8 mouse cellular contexts compared by ENCODE assay signal in the genomic region with DNA sequence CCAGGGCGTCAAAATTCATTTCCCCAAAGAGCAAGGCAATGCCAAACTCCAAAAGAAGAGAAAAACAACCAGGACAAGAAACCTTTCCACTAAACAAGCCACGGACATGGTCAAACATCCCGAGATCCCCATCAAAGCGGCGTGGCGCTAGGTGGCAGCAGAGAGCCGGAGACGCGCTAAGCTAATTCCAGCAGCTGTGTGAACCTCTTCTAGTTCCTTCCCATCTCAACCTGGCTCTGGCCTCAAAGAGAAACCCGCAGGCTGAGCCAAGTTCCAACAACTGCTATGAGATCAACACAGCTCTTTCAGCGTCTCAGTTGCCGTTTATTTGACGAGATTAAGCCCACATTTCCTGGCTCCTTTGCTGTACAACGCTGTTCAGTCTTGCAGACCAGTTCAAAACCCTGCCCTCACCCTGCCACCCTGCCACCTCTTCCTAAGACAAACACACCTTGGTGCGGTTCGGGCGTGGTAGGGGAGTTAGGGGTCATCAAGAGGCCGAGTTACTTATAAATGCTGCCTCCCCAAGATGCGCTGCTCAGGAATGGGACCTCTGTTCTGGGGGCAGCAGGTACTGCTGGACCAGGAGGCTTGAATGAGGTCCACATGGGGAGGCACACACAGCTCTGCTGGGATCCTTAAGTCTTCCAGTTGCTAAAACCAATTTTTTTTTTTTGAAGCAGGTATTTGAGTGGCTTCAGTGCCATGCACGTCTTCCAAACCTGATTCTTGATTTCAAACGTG. TPM values are rescaled to one million over a fixed set of nuclear protein-coding genes. Genes with fewer than 3 reads are reported as not detected.
DNase-seq lines count a peak whose midpoint lies in the region; ATAC-seq and TF ChIP-seq lines count a peak whose summit lies in the region.

No protein-coding gene starts in this region.

- peak; percentile 96 for TF ChIP-seq CTCF in intestine, postnatal 0 days (IDR thresholded peaks at IDR 0.05; ENCODE audit: low read depth)

- H3K4me2 ChIP-seq in heart, embryonic 11.5 days = no peak overlapping the region
- peak overlapping the region; percentile 35; the same call in 1 of the 2 replicates for H3K4me2 ChIP-seq in intestine, postnatal 0 days (replicated peaks; ENCODE audit: low read depth)
- no peak overlapping the region for H3K4me2 ChIP-seq in midbrain, embryonic 16.5 days (ENCODE audit: low read length)

- intact Hi-C loops in left cerebral cortex, postnatal 4 days (cut with DNase I) = loop anchor here (10.0 kb wide), 1 partner anchor 1926 kb away; no protein-coding TSS in a partner anchor

- no peak overlapping the region for H3K9ac ChIP-seq in heart, embryonic 11.5 days (ENCODE audit: low read depth, low read length)
- H3K9ac ChIP-seq in intestine, postnatal 0 days (ENCODE audit: low read depth, low read length) = no peak overlapping the region
- no peak overlapping the region for H3K9ac ChIP-seq in midbrain, embryonic 16.5 days (ENCODE audit: low read depth, low read length)

- ATAC-seq in heart, embryonic 11.5 days (replicated peaks; ENCODE audit: insufficient number of reproducible peaks, low FRiP score, low TSS enrichment) = no peak
- 0 out of 2 replicates have a peak, but pooled peaks have one; percentile 31 for ATAC-seq in intestine, postnatal 0 days
- peak; percentile 56; the same call in 1 of the 2 replicates for ATAC-seq in midbrain, embryonic 16.5 days

- no peaks in the 10 kb centered on the region for H3K36me3 ChIP-seq in heart, embryonic 11.5 days (ENCODE audit: control insufficient read depth, insufficient read depth, low read length)
- H3K36me3 ChIP-seq in intestine, postnatal 0 days (ENCODE audit: control insufficient read depth, insufficient read depth) = no peaks in the 10 kb centered on the region
- no peaks in the 10 kb centered on the region for H3K36me3 ChIP-seq in midbrain, embryonic 16.5 days (ENCODE audit: control insufficient read depth, insufficient read depth, low read length)

- H3K4me3 ChIP-seq in heart, embryonic 11.5 days (ENCODE audit: low read depth, low read length) = no peak overlapping the region
- no peak overlapping the region for H3K4me3 ChIP-seq in intestine, postnatal 0 days (ENCODE audit: low read depth, low read length)
- no peak overlapping the region for H3K4me3 ChIP-seq in midbrain, embryonic 16.5 days (ENCODE audit: low read depth, low read length)

- H3K27me3 ChIP-seq in heart, embryonic 11.5 days (ENCODE audit: control insufficient read depth, insufficient read depth, low read length) = no peaks in the 10 kb centered on the region
- H3K27me3 ChIP-seq in intestine, postnatal 0 days (replicated peaks; ENCODE audit: control insufficient read depth, insufficient read depth, low read length) = no peaks in the 10 kb centered on the region
- H3K27me3 ChIP-seq in midbrain, embryonic 16.5 days (ENCODE audit: control insufficient read depth, insufficient read depth, low read depth, low read length) = peaks cover 2% of the 10 kb centered on the region; the same call in 1 of the 2 replicates

- 22% methylated on average over 21 of the region's 21 CpGs for WGBS in heart, embryonic 11.5 days (ENCODE audit: insufficient replicate concordance)
- WGBS in intestine, postnatal 0 days = 13% methylated on average over 21 of the region's 21 CpGs
- WGBS in midbrain, embryonic 16.5 days = 28% methylated on average over 21 of the region's 21 CpGs

- peak; percentile 61 to 89 for DNase-seq in heart, adult 18-20 months
- peak; percentile 55 for DNase-seq in cerebellum, adult 9-11 months
- DNase-seq in frontal cortex, postnatal 14 days (ENCODE audit: low spot score in 2 of 2) = peak; percentile 67 to 88
- peak; percentile 85 for DNase-seq in left cerebral cortex, postnatal 4 days
- peak; percentile 68 to 84 for DNase-seq in spleen, postnatal 10 days (ENCODE audit: low spot score in 2 of 2)

- no peak overlapping the region for H3K27ac ChIP-seq in heart, embryonic 11.5 days (ENCODE audit: low read depth, low read length)
- H3K27ac ChIP-seq in intestine, postnatal 0 days (ENCODE audit: low read depth, low read length) = no peak overlapping the region
- H3K27ac ChIP-seq in midbrain, embryonic 16.5 days (ENCODE audit: low read length) = no peak overlapping the region

- H3K4me1 ChIP-seq in heart, embryonic 11.5 days (ENCODE audit: control insufficient read depth, insufficient read depth, low read length) = no peaks in the 10 kb centered on the region
- H3K4me1 ChIP-seq in intestine, postnatal 0 days (replicated peaks; ENCODE audit: control insufficient read depth, insufficient read depth, low read length) = no peaks in the 10 kb centered on the region
- no peaks in the 10 kb centered on the region for H3K4me1 ChIP-seq in midbrain, embryonic 16.5 days (ENCODE audit: control insufficient read depth, insufficient read depth, low read length)

- H3K9me3 ChIP-seq in heart, embryonic 11.5 days (replicated peaks; ENCODE audit: control insufficient read depth, low read length) = no peaks in the 10 kb centered on the region
- no peaks in the 10 kb centered on the region for H3K9me3 ChIP-seq in intestine, postnatal 0 days (ENCODE audit: control insufficient read depth)
- H3K9me3 ChIP-seq in midbrain, embryonic 16.5 days (replicated peaks; ENCODE audit: control insufficient read depth, low read length, poor library complexity, severe bottlenecking) = no peaks in the 10 kb centered on the region

RNA-seq across cellular contexts. Expression of a gene that starts 18.5 kb away (rescaled TPM):
- total RNA-seq in heart, adult 18-20 months (2021) = 1 to 10 TPM; 1.4 to 1.5 TPM
- 2.3 and 2.8 TPM in 2 replicates for polyA plus RNA-seq in heart, embryonic 11.5 days (2014; fragmentation: Nextera tagmentation; extraction: Ambion mirVana)
- 1.4 and 1.6 TPM in 2 replicates for polyA plus RNA-seq in intestine, postnatal 0 days (2015; fragmentation: Nextera tagmentation; extraction: Ambion mirVana)
- total RNA-seq in left cerebral cortex, postnatal 4 days (2021) = 10 to 100 TPM in 1 of 2 experiments, 1 to 10 TPM in 1; 8.0 to 10.5 TPM
- polyA plus RNA-seq in midbrain, embryonic 16.5 days (2015; fragmentation: Nextera tagmentation; extraction: Ambion mirVana) = 4.7 and 5.1 TPM in 2 replicates
